Mouse (Mus musculus): ENCODE results near the gene Akap10.
"Not testable (repeated sequence)": the region's sequence is repeated elsewhere in the genome, so short reads cannot be mapped to it uniquely, and the experiment has no call there.

Akap10 gene

GRCm38 (mm10) chr11:61930640-61931586 is 861 bp upstream of the Akap10 start:
- DNase-seq (ENCODE audit: low read depth, low spot score): peak; percentile 23

DNA sequence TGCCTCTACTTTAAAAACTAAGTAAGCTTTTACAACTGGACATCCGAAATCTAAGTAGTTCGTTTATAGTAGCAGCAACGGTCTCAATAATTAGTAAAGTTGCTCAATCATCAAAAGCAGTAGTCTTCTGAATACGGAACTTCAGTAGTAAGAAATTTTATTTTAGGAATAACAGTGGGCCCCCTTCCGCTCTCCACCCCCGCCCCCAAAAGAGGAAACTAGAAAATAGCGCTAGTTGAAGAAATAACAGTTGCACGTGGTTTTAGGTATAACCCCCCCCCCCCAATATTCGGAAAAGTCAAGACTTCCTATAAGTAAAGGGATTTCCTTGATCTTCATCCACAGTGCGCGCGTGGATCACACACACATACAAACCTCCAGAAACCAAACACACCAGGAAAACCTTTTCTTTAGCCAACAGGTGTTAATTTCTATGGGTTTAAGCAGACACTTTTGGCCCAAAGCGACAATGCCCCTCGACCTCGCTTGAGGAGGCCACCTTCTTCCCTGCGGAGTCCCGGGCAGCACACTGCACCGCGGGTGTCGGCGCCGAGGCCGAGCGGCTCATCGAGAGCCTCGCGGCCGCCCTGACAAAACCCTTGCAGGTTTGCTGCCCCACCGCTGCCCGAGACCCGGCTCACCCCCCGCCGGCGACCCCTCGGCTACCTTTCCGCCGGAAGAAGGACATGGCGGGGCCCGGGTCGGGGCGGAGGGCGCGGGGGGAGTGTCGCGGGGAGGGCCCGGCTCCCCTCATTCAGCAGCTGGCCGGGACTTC is 542 bp downstream of the Akap10 start:
- DNase-seq (ENCODE audit: low read depth, low spot score): peak; percentile 16

DNA sequence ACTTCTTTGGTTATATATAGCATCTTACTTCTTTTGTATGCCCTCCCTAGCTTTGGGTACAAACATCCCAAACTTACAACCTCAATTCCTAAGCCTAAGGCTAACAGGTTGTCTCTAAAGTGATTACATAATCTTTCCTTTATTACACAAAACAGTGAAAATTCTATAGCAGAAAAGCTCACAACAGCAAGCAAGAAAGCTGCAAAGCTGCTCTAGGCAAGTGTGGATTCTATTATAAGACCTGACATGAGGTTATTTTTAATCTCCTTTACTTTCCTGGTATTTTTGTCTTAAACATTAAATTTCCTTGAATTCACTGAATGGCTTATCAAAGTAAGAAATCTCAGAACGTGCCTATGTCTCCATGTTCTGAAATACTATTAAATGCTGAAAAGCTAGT is 6.7 kb downstream of the Akap10 start:
- DNase-seq (ENCODE audit: low read depth, low spot score): peak; percentile 41

GRCm38 (mm10) chr11:61919702-61920101 is 10.3 kb downstream of the Akap10 start:
- peak; percentile 73 for DNase-seq (ENCODE audit: low read depth, low spot score)

DNA sequence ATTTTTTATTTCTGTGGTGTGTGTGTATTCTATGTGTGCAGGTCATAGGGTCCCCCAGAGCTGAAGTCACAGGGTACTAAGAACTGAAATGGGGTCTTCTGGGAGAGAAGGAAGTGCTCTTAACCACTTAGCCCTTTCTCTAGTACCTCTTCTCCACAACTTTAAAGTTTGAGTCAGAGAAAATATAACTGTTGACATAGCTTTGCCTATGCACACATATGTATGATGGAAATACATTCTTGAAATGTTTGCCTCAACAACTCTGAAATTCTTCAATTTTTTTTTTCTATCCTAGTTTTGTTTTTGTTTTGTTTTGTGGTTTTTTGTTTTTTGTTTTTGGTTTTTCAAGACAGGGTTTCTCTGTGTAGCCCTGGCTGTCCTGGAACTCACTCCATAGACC is 21.7 kb downstream of the Akap10 start:
- no peak for DNase-seq (ENCODE audit: low read depth, low spot score)

DNA sequence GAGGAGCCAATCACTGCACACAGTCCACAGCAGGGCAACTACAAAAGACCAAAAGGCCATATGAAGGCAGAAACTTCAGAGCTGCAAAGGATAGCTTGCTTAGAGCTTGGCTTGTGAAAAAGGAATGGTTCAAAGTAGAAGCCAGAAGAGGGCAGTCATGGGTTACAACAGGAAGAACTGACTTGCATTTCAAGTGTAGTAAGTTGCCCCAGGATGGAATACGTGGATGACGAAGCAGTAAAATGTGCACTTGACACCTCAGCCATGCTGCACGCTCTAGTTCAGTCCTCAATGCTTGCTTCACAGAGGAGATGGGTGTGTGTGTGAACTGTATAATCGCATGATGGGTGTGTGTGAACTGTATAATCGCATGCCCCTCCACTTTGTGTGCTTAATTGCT is 47.9 kb downstream of the Akap10 start:
- DNase-seq (ENCODE audit: low read depth, low spot score): peak; percentile 75

- DNase-seq (ENCODE audit: low read depth, low spot score): no peak
Observed at GRCm38 (mm10) chr11:61879921-61880320, 50.1 kb downstream of the Akap10 start.

GRCm38 (mm10) chr11:61871881-61872280 is 58.2 kb downstream of the Akap10 start:
- DNase-seq (ENCODE audit: low read depth, low spot score): no peak

- DNase-seq (ENCODE audit: low read depth, low spot score): no peak
Observed at GRCm38 (mm10) chr11:61866856-61867255, 63.2 kb downstream of the Akap10 start.

DNA sequence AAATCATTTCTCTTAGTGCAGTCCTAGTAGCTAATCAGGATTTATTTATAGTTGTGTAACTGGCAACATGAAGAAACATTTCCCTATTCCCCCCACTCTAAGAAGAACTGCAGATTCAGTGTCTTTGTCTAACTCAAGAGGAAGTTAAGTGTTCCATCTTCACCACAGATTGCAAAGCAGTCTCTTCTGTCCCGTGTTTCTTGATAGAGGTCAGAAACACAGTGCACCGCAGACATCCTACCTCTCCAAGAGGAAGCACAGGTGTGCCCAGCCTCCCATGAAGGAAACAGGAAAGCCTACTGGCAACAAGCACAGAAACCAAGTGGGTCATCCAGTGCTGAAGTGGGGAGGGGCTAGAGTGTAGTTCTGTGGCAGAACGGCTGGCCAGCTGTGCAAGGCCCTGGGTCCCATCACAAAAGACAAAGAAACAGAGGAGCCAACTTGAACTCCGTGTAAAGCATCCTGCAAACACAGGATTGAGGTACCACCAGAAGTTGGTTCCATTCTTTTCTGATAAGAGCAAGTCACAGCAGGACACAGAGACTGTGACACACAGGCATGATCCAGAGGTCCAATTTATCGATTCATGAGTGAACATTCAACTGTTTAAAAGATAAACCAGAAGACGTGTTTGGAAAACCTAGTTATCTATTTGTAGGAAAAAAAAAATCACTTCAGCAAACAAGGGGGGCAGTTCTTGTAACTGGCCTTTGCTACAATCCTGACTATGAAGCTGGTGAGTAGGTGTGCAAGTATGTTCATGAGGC is 68.1 kb downstream of the Akap10 start:
- no peak for DNase-seq (ENCODE audit: low read depth, low spot score)

DNA sequence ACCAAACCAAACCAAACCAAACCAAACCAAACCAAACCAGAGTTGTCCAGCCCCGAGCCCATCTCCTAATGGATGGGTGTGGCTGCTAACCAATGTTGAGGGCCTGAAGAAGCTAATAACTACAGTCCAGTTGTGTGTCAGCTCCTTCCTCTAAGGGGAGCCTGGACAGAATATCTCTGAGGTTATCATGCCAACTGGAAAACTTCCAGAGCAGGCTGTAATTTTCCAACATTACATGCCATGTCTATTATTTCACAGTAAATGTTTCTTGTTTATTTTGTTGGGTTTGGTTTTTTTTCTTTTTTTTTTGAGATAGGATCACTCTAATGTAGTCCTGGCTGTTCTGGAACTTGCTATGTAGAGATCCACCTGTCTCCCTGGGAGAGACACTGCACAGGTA is 70.7 kb downstream of the Akap10 start:
- DNase-seq (ENCODE audit: low read depth, low spot score): no peak

DNA sequence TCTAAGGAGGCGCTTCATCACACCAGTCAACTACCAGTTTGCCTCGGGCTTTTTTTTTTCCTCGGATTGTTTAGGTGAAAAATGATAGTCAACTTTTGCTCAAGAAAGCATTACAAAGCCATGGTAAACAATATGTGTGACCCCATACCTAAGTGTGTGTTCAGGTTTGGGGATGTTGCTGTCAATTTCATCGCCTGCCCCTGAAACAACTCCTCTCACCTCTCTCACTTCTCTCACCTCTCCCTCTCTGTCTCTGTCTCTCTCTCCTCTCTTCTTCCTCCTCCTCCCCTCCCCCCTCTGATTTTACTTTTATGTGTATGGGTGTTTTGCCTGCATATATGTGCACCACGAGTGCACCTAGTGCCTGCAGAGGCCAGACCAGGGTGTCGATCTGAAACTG is 74.5 kb downstream of the Akap10 start:
- no peak for DNase-seq (ENCODE audit: low read depth, low spot score)

GRCm38 (mm10) chr11:61854988-61855411 is 75.1 kb downstream of the Akap10 start, which contains the start of gene Ulk2:
Gene Ulk2, minus strand, starts transcription at chr11:61855073.
- peak; percentile 96 for DNase-seq (ENCODE audit: low read depth, low spot score)

GRCm38 (mm10) chr11:61854211-61854987 is 75.7 kb downstream of the Akap10 start:
- DNase-seq (ENCODE audit: low read depth, low spot score): peak; percentile 96

- DNase-seq (ENCODE audit: low read depth, low spot score): no peak
Observed at GRCm38 (mm10) chr11:61853659-61854058, 76.4 kb downstream of the Akap10 start.

DNA sequence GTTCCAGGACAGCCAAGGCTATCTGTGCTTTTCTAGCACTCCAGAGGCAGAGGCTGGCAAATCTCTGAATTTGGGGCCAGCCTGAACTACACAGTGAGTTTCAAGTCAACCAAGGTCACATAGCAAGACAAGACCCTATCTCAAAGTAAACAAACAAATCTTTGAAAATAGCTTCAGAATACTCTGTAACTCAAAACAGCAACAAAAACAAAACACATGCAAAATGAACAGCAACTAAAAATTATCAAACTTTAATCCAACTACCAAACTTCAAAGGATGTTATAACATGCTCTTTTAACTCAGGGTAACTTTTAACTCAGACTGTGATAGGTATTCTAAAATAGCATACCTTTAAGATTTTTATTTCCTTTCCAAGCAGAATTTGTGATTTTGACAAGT is 77.1 kb downstream of the Akap10 start:
- no peak for DNase-seq (ENCODE audit: low read depth, low spot score)

GRCm38 (mm10) chr11:61851195-61851594 is 78.9 kb downstream of the Akap10 start:
- no peak for DNase-seq (ENCODE audit: low read depth, low spot score)

GRCm38 (mm10) chr11:61840663-61841062 is 89.4 kb downstream of the Akap10 start:
- not testable (repeated sequence) for DNase-seq (ENCODE audit: low read depth, low spot score)

- no peak for DNase-seq (ENCODE audit: low read depth, low spot score)
Observed at GRCm38 (mm10) chr11:61839940-61840339, 90.1 kb downstream of the Akap10 start.

- no peak for DNase-seq (ENCODE audit: low read depth, low spot score)
Observed at GRCm38 (mm10) chr11:61839182-61839581, 90.9 kb downstream of the Akap10 start.
